ENCODE assay signal across 9 mouse cellular contexts in genomic region chr4:147181969-147182705, GRCm38 (mm10). TPM values are rescaled to one million over a fixed set of nuclear protein-coding genes. Genes with fewer than 3 reads are reported as not detected.
DNase-seq lines count a peak whose midpoint lies in the region; ATAC-seq lines count a peak whose summit lies in the region.
"Not testable (repeated sequence)": the region's sequence is repeated elsewhere in the genome, so short reads cannot be mapped to it uniquely, and the experiment has no call there.
"Had no signal": no experiment of that assay in that cellular context is flagged by ENCODE, and none has a peak within 500 bp of the region (broad histone marks: within the 10 kb centered on the region; RNA-seq: fewer than 3 reads in every experiment).

No protein-coding gene starts in this region.

- not testable (repeated sequence) for H3K4me1 ChIP-seq in embryonic facial prominence, embryonic 12.5 days; hindbrain, embryonic 12.5 days; kidney, embryonic 15.5 days; liver, embryonic 13.5 days (replicated peaks); neural tube, embryonic 12.5 days

- no CpG with 5 or more reads among the region's 13 CpGs for WGBS in embryonic facial prominence, embryonic 12.5 days
- no CpG with 5 or more reads among the region's 13 CpGs for WGBS in hindbrain, embryonic 12.5 days
- no CpG with 5 or more reads among the region's 13 CpGs for WGBS in kidney, embryonic 15.5 days
- no CpG with 5 or more reads among the region's 13 CpGs for WGBS in liver, embryonic 13.5 days (ENCODE audit: insufficient replicate concordance)
- no CpG with 5 or more reads among the region's 13 CpGs for WGBS in neural tube, embryonic 12.5 days

- not testable (repeated sequence) for H3K27me3 ChIP-seq in embryonic facial prominence, embryonic 12.5 days; hindbrain, embryonic 12.5 days; kidney, embryonic 15.5 days; liver, embryonic 13.5 days; neural tube, embryonic 12.5 days (replicated peaks)

- peak; percentile 79; the same call in 1 of the 2 replicates for ATAC-seq in embryonic facial prominence, embryonic 12.5 days (ENCODE audit: insufficient number of reproducible peaks, insufficient read depth, low FRiP score, low TSS enrichment)
- ATAC-seq in granulocyte monocyte progenitor cell, adult 5-6 weeks (replicated peaks; ENCODE audit: poor library complexity, severe bottlenecking): peak; percentile 39
- ATAC-seq in hindbrain, embryonic 12.5 days (ENCODE audit: low FRiP score): peak; percentile 34; the same call in 1 of the 2 replicates
- 0 out of 2 replicates have a peak, but pooled peaks have one; percentile 18 for ATAC-seq in kidney, embryonic 15.5 days (replicated peaks; ENCODE audit: low FRiP score)
- peak; percentile 48 for ATAC-seq in liver, embryonic 13.5 days (ENCODE audit: low read depth)
- ATAC-seq in megakaryocyte-erythroid progenitor cell, adult 5-6 weeks (replicated peaks; ENCODE audit: low FRiP score, low TSS enrichment, poor library complexity, severe bottlenecking): 0 out of 2 replicates have a peak, but pooled peaks have one; percentile 35
- ATAC-seq in neural tube, embryonic 12.5 days (ENCODE audit: low FRiP score, low read depth): peak; percentile 31; the same call in 1 of the 2 replicates

- not testable (repeated sequence) for DNase-seq in liver, embryonic 13.5 days

- H3K9me3 ChIP-seq in embryonic facial prominence, embryonic 12.5 days; hindbrain, embryonic 12.5 days (replicated peaks); kidney, embryonic 15.5 days (replicated peaks); liver, embryonic 13.5 days (replicated peaks); neural tube, embryonic 12.5 days: not testable (repeated sequence)

- not testable (repeated sequence) for H3K36me3 ChIP-seq in embryonic facial prominence, embryonic 12.5 days; hindbrain, embryonic 12.5 days; kidney, embryonic 15.5 days; liver, embryonic 13.5 days; neural tube, embryonic 12.5 days

- H3K27ac ChIP-seq in embryonic facial prominence, embryonic 12.5 days; hindbrain, embryonic 12.5 days; kidney, embryonic 15.5 days; liver, embryonic 13.5 days; neural tube, embryonic 12.5 days: not testable (repeated sequence)

- H3K9ac ChIP-seq in embryonic facial prominence, embryonic 12.5 days; hindbrain, embryonic 12.5 days; kidney, embryonic 15.5 days; liver, embryonic 13.5 days; neural tube, embryonic 12.5 days: not testable (repeated sequence)

- H3K4me3 ChIP-seq in embryonic facial prominence, embryonic 12.5 days; hindbrain, embryonic 12.5 days; kidney, embryonic 15.5 days (replicated peaks); liver, embryonic 13.5 days (replicated peaks); neural tube, embryonic 12.5 days: not testable (repeated sequence)

- H3K4me2 ChIP-seq in embryonic facial prominence, embryonic 12.5 days (replicated peaks); hindbrain, embryonic 12.5 days (replicated peaks); kidney, embryonic 15.5 days; liver, embryonic 13.5 days; neural tube, embryonic 12.5 days (replicated peaks): not testable (repeated sequence)

RNA-seq across cellular contexts. Expression of gene Zfp991, which starts 50.3 kb away (rescaled TPM):
- 8.0 TPM in 2 replicates for polyA plus RNA-seq in embryonic facial prominence, embryonic 12.5 days (2016; fragmentation: Nextera tagmentation; extraction: Ambion mirVana)
- 36.1 and 54.3 TPM in 2 replicates for total RNA-seq in granulocyte monocyte progenitor cell, adult 5-6 weeks (2014; fragmentation: Nextera tagmentation)
- total RNA-seq in granulocyte monocyte progenitor cell, adult 5-6 weeks (2017): 35.1 and 50.5 TPM in 2 replicates
- polyA plus RNA-seq in hindbrain, embryonic 12.5 days (2016; fragmentation: Nextera tagmentation; extraction: Ambion mirVana): 5.7 and 7.0 TPM in 2 replicates
- polyA plus RNA-seq in kidney, embryonic 15.5 days (2015; fragmentation: Nextera tagmentation; extraction: Ambion mirVana): 6.9 and 7.8 TPM in 2 replicates
- 6.2 and 6.8 TPM in 2 replicates for polyA plus RNA-seq in liver, embryonic 13.5 days (2015; fragmentation: Nextera tagmentation; extraction: Ambion mirVana)
- 27.2 and 31.3 TPM in 2 replicates for total RNA-seq in megakaryocyte-erythroid progenitor cell, adult 5-6 weeks (2014; fragmentation: Nextera tagmentation)
- 28.8 and 37.5 TPM in 2 replicates for total RNA-seq in megakaryocyte-erythroid progenitor cell, adult 5-6 weeks (2017)
- polyA plus RNA-seq in neural tube, embryonic 12.5 days (2016; fragmentation: Nextera tagmentation; extraction: Ambion mirVana): 4.1 and 5.6 TPM in 2 replicates
- polyA plus RNA-seq: erythroblast, embryonic 14.5 days; small intestine, adult 2 months had no signal

Comparison
In these comparisons a context has a peak if more than half of its experiments do, and no peak if none do; other contexts are left out.
1. ATAC-seq: peak in every context shown above with its lines; median percentile 79 in embryonic facial prominence, embryonic 12.5 days; 48 in liver, embryonic 13.5 days; 39 in granulocyte monocyte progenitor cell, adult 5-6 weeks; 35 in megakaryocyte-erythroid progenitor cell, adult 5-6 weeks; 34 in hindbrain, embryonic 12.5 days; 31 in neural tube, embryonic 12.5 days; 18 in kidney, embryonic 15.5 days.